Mouse (Mus musculus): ENCODE results near the gene Ifnab.

- no peak for TF ChIP-seq CTCF (IDR thresholded peaks at IDR 0.05)
- TF ChIP-seq EP300 (IDR thresholded peaks at IDR 0.05): no peak
These were observed 7.3 kb downstream of the Ifnab start, which contains the start of gene Ifna2 for GRCm38 (mm10) chr4:88683812-88684211.

Data from lung, postnatal 0 days (tissue).